Mouse (Mus musculus) mesoderm, embryonic 11.5 days (tissue): ENCODE measurements at regions not wholly inside any gene's neighbourhood (a gene's known extent, or its start where the extent isn't known, plus 50 kb on each side); places are given as distances from the start of the nearest gene placed in this dataset.

Experiments
- DNase-seq: peaks from one replicate; pipeline ENCODE4 v3.0.0-alpha.2; 2012; ENCODE audit warnings: low read depth, low spot score

GRCm38 (mm10) chr8:41703927-41704924 is 287.4 kb upstream of the Frg1 start:
- no peak for DNase-seq
